Mouse (Mus musculus) stomach, embryonic 14.5 days (tissue): Measurements from ENCODE around the gene Stkld1. TPM values are rescaled to one million over a fixed set of nuclear protein-coding genes. Genes with fewer than 3 reads are reported as not detected.

Experiments
- ATAC-seq: fragments of 200-750 bp; cut with Nextera tagmentation; 2 replicates; pipeline ENCODE4 v1.8.0; 2017; ENCODE audit warnings: low read depth, moderate TSS enrichment; ENCODE audit not compliant: insufficient number of reproducible peaks, insufficient read depth, low FRiP score
- H3K27ac ChIP-seq: fragments of 300-500 bp; sonication (generic); 2 replicates; pipeline ENCODE4 v1.5.1; 2014; ENCODE audit warnings: mild to moderate bottlenecking, low read length, moderate library complexity, mixed read lengths
- H3K27me3 ChIP-seq: fragments of 300-500 bp; sonication (generic); 2 replicates; pipeline ENCODE4 v1.6.1; 2014; ENCODE audit warnings: low read length, control low read depth, mixed read lengths; ENCODE audit not compliant: control insufficient read depth, insufficient read depth
- H3K36me3 ChIP-seq: fragments of 300-500 bp; sonication (generic); 2 replicates; pipeline ENCODE4 v1.6.1; 2014; ENCODE audit warnings: mild to moderate bottlenecking, control low read depth, low read length, moderate library complexity, mixed read lengths; ENCODE audit not compliant: control insufficient read depth, insufficient read depth
- H3K4me1 ChIP-seq: fragments of 300-500 bp; sonication (generic); 2 replicates; pipeline ENCODE4 v1.6.1; 2014; ENCODE audit warnings: low read length, control low read depth, mixed read lengths; ENCODE audit not compliant: control insufficient read depth, insufficient read depth
- H3K4me2 ChIP-seq: fragments of 300-500 bp; sonication (generic); replicated peaks from 2 replicates; pipeline ENCODE4 v1.6.1; 2014; ENCODE audit warnings: low read depth, low read length, control low read depth
- H3K4me3 ChIP-seq: fragments of 300-500 bp; sonication (generic); 2 replicates; pipeline ENCODE4 v1.5.1; 2014; ENCODE audit warnings: low read depth, low read length, control low read depth
- H3K9ac ChIP-seq: fragments of 300-500 bp; sonication (generic); replicated peaks from 2 replicates; pipeline ENCODE4 v1.6.1; 2014; ENCODE audit warnings: low read depth, mild to moderate bottlenecking, control low read depth, low read length, moderate library complexity, mixed read lengths
- H3K9me3 ChIP-seq: fragments of 300-500 bp; sonication (generic); 2 replicates; pipeline ENCODE4 v1.6.1; 2016; ENCODE audit warnings: low read depth, low read length, control low read depth; ENCODE audit not compliant: control insufficient read depth
- WGBS: fragments of 180-500 bp; shearing (Covaris S2); extraction: QIAGEN DNeasy Blood & Tissue Kit; methylation state at CpG from one replicate; pipeline ENCODE4 v1.1.7; 2014; 5-methylcytosine and 5-hydroxymethylcytosine counted together
- polyA plus RNA-seq: library from polyadenylated mRNA; unstranded; fragments of >200 nt; fragmentation: Nextera tagmentation; extraction: Ambion mirVana; gene quantifications from 2 replicates; pipeline ENCODE4 v1.2.1, GENCODE M21; 2014

Stkld1 gene
- polyA plus RNA-seq, 1 experiment from 2014 or later: 0.25 TPM

DNA sequence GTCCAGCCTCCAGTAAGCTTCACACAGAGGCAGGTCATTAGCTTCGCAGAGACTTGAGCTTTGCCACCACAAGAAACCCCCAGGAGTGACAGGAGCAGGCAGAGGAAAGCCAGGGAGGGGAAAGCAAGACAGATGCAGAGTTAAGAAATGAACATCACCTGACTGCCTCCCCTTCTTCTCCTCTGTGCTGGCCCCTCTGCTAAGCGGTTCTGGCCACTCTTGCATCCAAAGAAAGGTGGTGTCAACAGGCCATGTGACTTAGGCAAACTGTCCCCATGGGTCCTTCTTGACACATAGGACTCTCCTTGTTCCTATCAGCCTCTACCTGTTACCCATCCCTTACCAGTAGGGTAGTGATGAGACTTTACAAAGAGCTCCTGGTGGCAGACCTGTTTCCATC is 27.9 kb upstream of the Stkld1 start:
- ATAC-seq: no peak
- Histone ChIP-seq H3K9ac (no peak overlapping the region), H3K36me3 (peaks cover 27% of the 10 kb centered on the region), H3K27ac (no peak overlapping the region), H3K4me2 (no peak overlapping the region), H3K4me1 (peaks cover 24% of the 10 kb centered on the region), H3K27me3 (no peaks in the 10 kb centered on the region), H3K9me3 (no peaks in the 10 kb centered on the region), H3K4me3 (no peak overlapping the region)
- WGBS: 82% methylated on average over 2 of the region's 2 CpGs

DNA sequence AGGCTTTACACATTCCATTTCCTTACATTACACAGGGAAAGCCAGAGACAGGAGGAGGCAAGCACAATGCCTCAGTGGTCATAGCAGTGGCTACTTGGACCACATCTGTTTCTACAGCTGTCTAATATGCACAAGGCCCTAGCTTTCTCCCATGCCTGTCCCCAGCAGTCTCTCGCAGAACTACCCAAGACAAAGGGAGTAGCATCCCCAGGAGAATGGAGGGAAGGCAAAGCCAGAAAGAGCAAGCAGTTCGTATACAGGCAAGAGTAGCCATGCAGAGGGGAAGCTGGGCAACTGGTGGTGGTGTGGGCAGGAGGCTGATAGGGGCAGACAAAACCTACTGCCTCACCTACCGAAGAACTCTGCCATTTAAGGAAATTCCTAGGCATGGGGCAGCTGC is 27.4 kb upstream of the Stkld1 start:
- Histone ChIP-seq H3K4me2 (no peak overlapping the region), H3K9me3 (no peaks in the 10 kb centered on the region), H3K27me3 (no peaks in the 10 kb centered on the region), H3K27ac (no peak overlapping the region), H3K36me3 (peaks cover 28% of the 10 kb centered on the region), H3K4me1 (peaks cover 24% of the 10 kb centered on the region), H3K4me3 (no peak overlapping the region), H3K9ac (no peak overlapping the region)
- WGBS: 97% methylated on average over 3 of the region's 3 CpGs
- ATAC-seq: no peak

DNA sequence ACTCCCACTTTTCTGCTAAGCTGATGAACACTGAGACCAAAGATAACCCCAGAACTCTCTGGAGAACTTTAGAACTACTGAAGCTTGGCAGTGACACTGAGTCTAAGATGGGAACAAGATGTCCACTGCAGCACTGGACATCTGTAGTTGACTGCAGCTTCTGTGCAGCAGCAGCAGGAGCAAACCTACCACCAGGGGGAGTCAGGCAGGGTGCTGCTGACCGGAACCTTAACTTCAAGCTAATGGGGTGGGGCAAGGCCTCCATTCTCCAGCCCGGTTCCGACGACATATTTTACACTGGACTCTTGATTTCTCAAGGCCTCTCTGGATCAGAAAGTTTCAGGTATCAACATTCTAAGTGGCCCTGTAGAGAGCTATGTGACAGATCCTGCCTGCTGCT is 26.7 kb upstream of the Stkld1 start:
- no peaks in the 10 kb centered on the region for H3K27me3 ChIP-seq
- WGBS: 48% methylated on average over 4 of the region's 4 CpGs
- H3K9me3 ChIP-seq: no peaks in the 10 kb centered on the region
- no peak for ATAC-seq
- H3K36me3 ChIP-seq: peaks cover 35% of the 10 kb centered on the region
- no peak overlapping the region for H3K27ac ChIP-seq
- H3K9ac ChIP-seq: no peak overlapping the region
- H3K4me3 ChIP-seq: no peak overlapping the region
- no peak overlapping the region for H3K4me2 ChIP-seq
- H3K4me1 ChIP-seq: peaks cover 23% of the 10 kb centered on the region

DNA sequence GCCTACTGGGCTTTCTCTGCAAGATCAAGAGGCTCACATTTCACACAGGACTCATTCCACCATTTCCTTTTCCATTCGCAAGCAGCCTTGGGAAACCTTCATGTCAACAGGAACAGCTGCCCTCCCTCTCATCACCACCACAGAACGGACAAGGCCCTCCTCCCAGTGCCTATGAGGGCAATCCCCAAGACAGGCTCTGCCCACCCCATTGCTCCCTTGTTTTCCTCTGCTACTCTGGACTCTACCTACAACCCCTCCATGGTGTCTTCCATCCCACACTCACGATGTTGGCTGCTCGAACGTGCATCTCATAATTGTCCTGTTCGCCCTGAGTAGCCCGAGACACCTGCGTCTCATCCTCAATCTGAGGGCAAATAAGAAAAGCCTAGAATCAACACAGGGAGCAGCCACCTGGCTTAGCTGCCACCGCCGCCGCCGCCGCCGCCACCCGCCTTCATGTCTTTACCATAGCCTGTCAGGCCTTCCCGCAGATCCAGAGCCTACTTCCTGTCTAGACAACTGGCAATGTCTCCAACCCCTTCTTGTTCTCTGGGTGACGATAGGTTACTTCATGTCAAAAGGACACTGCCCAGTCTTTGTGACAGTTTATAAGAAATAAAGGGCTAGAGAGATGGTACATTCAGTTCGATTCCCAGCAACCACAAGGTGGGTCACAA is 25.0 kb upstream of the Stkld1 start:
- Histone ChIP-seq H3K27me3 (no peaks in the 10 kb centered on the region), H3K4me1 (peaks cover 24% of the 10 kb centered on the region), H3K9me3 (no peaks in the 10 kb centered on the region), H3K4me3 (peak overlapping the region; percentile 80), H3K4me2 (peak overlapping the region; percentile 79), H3K27ac (no peak overlapping the region), H3K36me3 (peaks cover 52% of the 10 kb centered on the region), H3K9ac (peak overlapping the region; percentile 96)
- ATAC-seq: no peak
- 73% methylated on average over 18 of the region's 18 CpGs for WGBS

DNA sequence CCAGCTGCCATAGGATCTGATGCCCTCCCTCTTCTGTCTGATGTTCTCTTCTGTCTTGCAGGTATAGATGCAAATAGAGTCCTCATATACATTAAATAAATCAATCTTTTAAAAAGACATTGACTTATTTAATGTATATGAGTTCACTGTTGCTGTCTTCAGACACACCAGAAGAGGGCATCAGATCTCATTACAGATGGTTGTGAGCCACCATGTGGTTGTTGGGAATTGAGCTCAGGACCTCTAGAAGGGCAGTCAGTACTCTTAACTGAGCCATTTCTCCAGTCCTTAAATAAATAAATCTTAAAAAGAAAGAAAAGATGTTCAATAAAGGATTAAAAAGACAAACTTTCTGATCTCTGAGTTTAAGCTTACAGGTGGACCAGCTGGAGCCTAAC is 24.5 kb upstream of the Stkld1 start:
- Histone ChIP-seq H3K9me3 (no peaks in the 10 kb centered on the region), H3K4me3 (peak overlapping the region; percentile 80), H3K36me3 (peaks cover 57% of the 10 kb centered on the region), H3K9ac (peak overlapping the region; percentile 96), H3K4me1 (peaks cover 21% of the 10 kb centered on the region), H3K4me2 (peak overlapping the region; percentile 79), H3K27ac (no peak overlapping the region; the same call in 1 of the 2 replicates), H3K27me3 (no peaks in the 10 kb centered on the region)
- no peak for ATAC-seq

DNA sequence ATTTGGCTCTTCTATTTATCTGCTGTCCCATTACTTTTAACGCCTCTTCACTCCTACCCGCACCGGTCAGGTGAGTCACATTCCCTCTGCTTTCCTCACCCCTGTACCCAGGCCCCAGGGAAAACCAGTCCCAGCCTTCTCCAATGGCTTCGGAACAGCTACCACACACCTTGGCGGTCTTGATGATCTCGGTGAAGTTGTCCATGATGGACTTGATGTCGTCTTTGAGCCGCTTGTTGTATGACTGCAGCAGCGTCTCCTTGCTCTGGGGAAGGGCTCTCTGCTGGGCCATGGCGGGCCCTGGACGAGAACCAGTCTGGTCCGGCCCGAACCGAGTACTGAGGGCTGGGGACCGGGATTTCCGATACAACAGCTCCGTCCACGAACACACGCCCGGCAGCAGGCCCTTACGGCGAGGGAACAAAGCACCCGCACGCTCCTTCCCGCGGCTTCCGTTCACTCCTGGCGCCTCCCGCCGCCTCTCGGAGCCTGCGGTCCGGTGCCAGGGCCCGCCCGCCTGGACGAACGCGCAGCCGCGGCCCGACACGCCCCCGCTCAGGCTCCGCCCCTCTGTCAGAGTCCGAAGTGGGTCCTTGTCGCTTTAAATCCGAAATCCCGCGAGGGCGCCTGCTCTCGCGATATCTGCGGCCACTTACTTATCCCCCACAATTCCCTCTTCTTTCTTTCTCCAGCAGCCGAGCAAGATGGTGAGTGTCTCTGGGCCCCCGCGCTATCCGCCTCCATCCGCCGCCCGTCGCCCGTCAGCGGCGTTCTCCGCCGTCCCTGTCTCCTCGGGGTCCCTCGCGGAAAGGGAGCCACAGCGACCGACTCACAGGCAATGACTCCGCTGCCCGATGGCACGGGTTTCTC is 23.5 kb upstream of the Stkld1 start, which contains the start of the genes Med22 and Rpl7a:
Med22 (minus strand) TSS at position 554 of the 870 bp plus-strand sequence.
Rpl7a (plus strand) TSS at position 641 of the 870 bp plus-strand sequence.
- WGBS: under 1% methylated on average over 73 of the region's 74 CpGs
- peak within 1 kb of the TSS; percentile 92 for H3K4me2 ChIP-seq
- no peaks in the 10 kb centered on the region for H3K27me3 ChIP-seq
- ATAC-seq: peak; percentile 93
- H3K4me1 ChIP-seq: peaks cover 26% of the 10 kb centered on the region
- peak within 1 kb of the TSS; percentile 80 for H3K4me3 ChIP-seq
- peak within 1 kb of the TSS; percentile 89 for H3K27ac ChIP-seq
- no peaks in the 10 kb centered on the region for H3K9me3 ChIP-seq
- H3K9ac ChIP-seq: peak within 1 kb of the TSS; percentile 96
- H3K36me3 ChIP-seq: peaks cover 54% of the 10 kb centered on the region

DNA sequence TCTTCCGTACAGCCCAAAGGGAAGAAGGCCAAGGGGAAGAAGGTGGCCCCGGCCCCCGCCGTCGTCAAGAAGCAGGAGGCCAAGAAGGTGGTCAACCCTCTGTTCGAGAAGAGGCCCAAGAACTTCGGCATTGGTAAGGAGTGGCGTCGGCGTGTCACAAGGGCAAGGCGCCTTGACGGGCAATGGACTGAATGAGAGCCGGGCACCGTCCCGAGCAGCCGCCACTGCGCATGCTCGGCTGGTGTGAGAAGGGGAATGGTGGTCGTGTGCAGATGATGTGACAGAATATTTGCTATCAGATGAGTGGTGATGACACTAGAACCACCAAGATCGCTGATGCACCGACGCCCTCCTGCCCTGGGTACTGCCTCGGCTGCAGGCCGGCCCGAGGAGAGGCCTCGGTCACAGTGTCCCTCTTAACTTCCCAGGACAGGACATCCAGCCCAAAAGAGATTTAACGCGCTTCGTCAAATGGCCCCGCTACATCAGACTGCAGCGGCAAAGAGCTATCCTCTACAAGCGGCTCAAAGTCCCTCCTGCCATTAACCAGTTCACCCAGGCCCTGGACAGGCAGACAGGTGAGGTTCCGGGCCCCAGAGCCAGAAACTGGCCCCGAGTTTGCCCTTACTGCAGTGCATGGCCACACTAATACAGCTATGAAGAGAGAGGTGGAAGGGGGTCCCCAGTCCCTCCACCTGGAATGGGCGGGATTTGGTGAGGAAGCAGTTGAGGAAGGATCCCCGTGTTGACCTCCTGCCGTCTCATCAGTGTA is 22.7 kb upstream of the Stkld1 start:
- Histone ChIP-seq H3K27ac (peak overlapping the region; percentile 89), H3K36me3 (peaks cover 45% of the 10 kb centered on the region), H3K9me3 (no peaks in the 10 kb centered on the region), H3K4me1 (peaks cover 29% of the 10 kb centered on the region), H3K4me2 (peak overlapping the region; percentile 92), H3K27me3 (no peaks in the 10 kb centered on the region), H3K4me3 (peak overlapping the region; percentile 80), H3K9ac (peak overlapping the region; percentile 96)
- WGBS: under 1% methylated on average over 37 of the region's 37 CpGs
- ATAC-seq: peak; percentile 11; the same call in 1 of the 2 replicates

DNA sequence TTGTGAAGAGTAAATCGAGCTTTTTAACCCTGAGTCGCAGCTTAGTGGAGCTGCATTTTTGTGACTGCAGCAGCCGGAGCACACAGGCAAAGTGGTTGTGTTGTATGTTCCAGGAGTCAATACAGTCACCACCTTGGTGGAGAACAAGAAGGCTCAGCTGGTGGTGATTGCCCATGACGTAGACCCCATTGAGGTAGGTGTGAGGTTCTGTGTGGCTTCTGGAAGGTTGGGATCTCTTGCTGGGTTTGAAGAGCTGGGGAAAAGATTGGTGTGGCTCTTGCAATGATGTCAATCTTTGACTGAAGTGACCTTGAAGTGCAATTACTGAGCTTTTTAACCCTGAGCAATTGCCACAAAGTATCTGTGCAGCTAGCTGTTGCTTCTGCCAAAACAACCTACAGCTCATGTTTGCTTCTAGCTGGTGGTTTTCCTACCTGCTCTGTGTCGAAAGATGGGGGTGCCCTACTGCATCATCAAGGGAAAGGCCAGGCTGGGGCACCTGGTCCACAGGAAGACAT is 21.5 kb upstream of the Stkld1 start:
- peak overlapping the region; percentile 80 for H3K4me3 ChIP-seq
- no peak overlapping the region for H3K27ac ChIP-seq
- WGBS: 72% methylated on average over 5 of the region's 5 CpGs
- H3K9me3 ChIP-seq: no peaks in the 10 kb centered on the region
- ATAC-seq: no peak
- H3K9ac ChIP-seq: peak overlapping the region; percentile 96; the same call in 1 of the 2 replicates
- no peaks in the 10 kb centered on the region for H3K27me3 ChIP-seq
- H3K4me2 ChIP-seq: peak overlapping the region; percentile 92
- H3K36me3 ChIP-seq: peaks cover 36% of the 10 kb centered on the region
- H3K4me1 ChIP-seq: peaks cover 32% of the 10 kb centered on the region
